Mouse (Mus musculus) embryonic facial prominence, embryonic 13.5 days (tissue): ENCODE measurements at regions not wholly inside any gene's neighbourhood (a gene's known extent, or its start where the extent isn't known, plus 50 kb on each side); places are given as distances from the start of the nearest gene placed in this dataset.

Experiments used
- ATAC-seq: fragments of 200-750 bp; cut with Nextera tagmentation; 2 replicates; pipeline ENCODE4 v1.8.0; 2017; ENCODE audit warnings: low read depth; ENCODE audit not compliant: insufficient number of reproducible peaks, insufficient read depth, low FRiP score, low TSS enrichment
- H3K27ac ChIP-seq: fragments of 300-500 bp; sonication (generic); 2 replicates; pipeline ENCODE4 v1.5.1; 2015; ENCODE audit warnings: moderate library complexity, mild to moderate bottlenecking, inconsistent platforms
- H3K27me3 ChIP-seq: fragments of 300-500 bp; sonication (generic); 2 replicates; pipeline ENCODE4 v1.6.1; 2015; ENCODE audit warnings: mild to moderate bottlenecking, inconsistent platforms
- H3K36me3 ChIP-seq: fragments of 300-500 bp; sonication (generic); 2 replicates; pipeline ENCODE4 v1.6.1; 2015; ENCODE audit warnings: mild to moderate bottlenecking, inconsistent platforms
- H3K4me1 ChIP-seq: fragments of 300-500 bp; sonication (generic); 2 replicates; pipeline ENCODE4 v1.6.1; 2015; ENCODE audit warnings: inconsistent platforms
- H3K4me2 ChIP-seq: fragments of 300-500 bp; sonication (generic); 2 replicates; pipeline ENCODE4 v1.6.1; 2015; ENCODE audit warnings: moderate library complexity, mild to moderate bottlenecking, inconsistent platforms
- H3K4me3 ChIP-seq: fragments of 300-500 bp; sonication (generic); 2 replicates; pipeline ENCODE4 v1.5.1; 2015; ENCODE audit warnings: mild to moderate bottlenecking, inconsistent platforms
- H3K9ac ChIP-seq: fragments of 300-500 bp; sonication (generic); 2 replicates; pipeline ENCODE4 v1.6.1; 2015; ENCODE audit warnings: mild to moderate bottlenecking, inconsistent platforms
- H3K9me3 ChIP-seq: fragments of 300-500 bp; sonication (generic); 2 replicates; pipeline ENCODE4 v1.6.1; 2016; ENCODE audit warnings: inconsistent platforms
- WGBS: fragments of 180-500 bp; shearing (Covaris S2); methylation state at CpG from one replicate; pipeline ENCODE4 v1.1.7; 2015; ENCODE audit warnings: mixed read lengths; 5-methylcytosine and 5-hydroxymethylcytosine counted together

GRCm38 (mm10) chr2:51316452-51316851 lies 167.5 kb upstream of the Rnd3 start:
- 73% methylated on average over 8 of the region's 8 CpGs for WGBS
- no peak overlapping the region for H3K9ac ChIP-seq
- H3K4me1 ChIP-seq, result peaks cover 6% of the 10 kb centered on the region; the same call in 1 of the 2 replicates
- H3K36me3 ChIP-seq, result no peaks in the 10 kb centered on the region
- H3K4me2 ChIP-seq, result no peak overlapping the region
- H3K4me3 ChIP-seq, result no peak overlapping the region
- no peak overlapping the region for H3K27ac ChIP-seq
- H3K27me3 ChIP-seq, result no peaks in the 10 kb centered on the region
- no peaks in the 10 kb centered on the region for H3K9me3 ChIP-seq
- no peak for ATAC-seq

DNA sequence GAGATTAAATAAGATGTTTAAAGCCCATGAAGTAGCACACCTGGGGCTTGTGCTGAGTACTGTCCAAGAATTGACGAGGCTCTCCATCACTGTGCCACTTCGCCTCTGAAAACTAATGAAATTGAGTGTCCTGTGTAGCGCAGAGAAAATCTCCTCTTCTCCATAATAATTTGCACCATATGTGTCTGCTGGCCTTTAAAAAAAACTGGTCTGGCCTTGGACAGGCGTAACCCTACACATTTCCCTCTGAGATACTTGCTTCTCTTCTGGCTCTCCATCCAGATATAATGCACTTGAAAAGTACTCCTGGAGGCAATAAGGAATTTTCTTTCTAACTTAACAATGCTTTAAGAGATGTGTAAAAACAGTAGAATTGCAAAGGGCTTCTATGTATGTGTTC lies 164.5 kb upstream of the Rnd3 start:
- 44% methylated on average over 4 of the region's 4 CpGs for WGBS
- no peak for ATAC-seq

GRCm38 (mm10) chr2:51306257-51306656 lies 157.3 kb upstream of the Rnd3 start:
- WGBS, result 97% methylated on average over 1 of the region's 1 CpGs
- H3K9me3 ChIP-seq, result no peaks in the 10 kb centered on the region
- no peak overlapping the region for H3K4me3 ChIP-seq

More for the DNA sequence above, 164.5 kb upstream of the Rnd3 start:
- no peaks in the 10 kb centered on the region for H3K27me3 ChIP-seq
- H3K4me1 ChIP-seq, result peaks cover 12% of the 10 kb centered on the region
- H3K9me3 ChIP-seq, result no peaks in the 10 kb centered on the region
- H3K9ac ChIP-seq, result no peak overlapping the region
- H3K27ac ChIP-seq, result no peak overlapping the region
- H3K4me3 ChIP-seq, result no peak overlapping the region
- no peaks in the 10 kb centered on the region for H3K36me3 ChIP-seq
- H3K4me2 ChIP-seq, result no peak overlapping the region

GRCm38 (mm10) chr2:51305411-51305810 lies 156.5 kb upstream of the Rnd3 start:
- Histone ChIP-seq H3K4me1 (peaks cover 8% of the 10 kb centered on the region), H3K4me3 (no peak overlapping the region), H3K36me3 (no peaks in the 10 kb centered on the region), H3K27me3 (no peaks in the 10 kb centered on the region), H3K4me2 (no peak overlapping the region), H3K27ac (no peak overlapping the region), H3K9ac (no peak overlapping the region), H3K9me3 (no peaks in the 10 kb centered on the region)
- WGBS, result 42% methylated on average over 6 of the region's 6 CpGs
- no peak for ATAC-seq

More at GRCm38 (mm10) chr2:51306257-51306656, 157.3 kb upstream of the Rnd3 start:
- H3K9ac ChIP-seq, result no peak overlapping the region
- H3K27ac ChIP-seq, result no peak overlapping the region
- no peak overlapping the region for H3K4me2 ChIP-seq
- ATAC-seq, result no peak
- no peaks in the 10 kb centered on the region for H3K27me3 ChIP-seq
- peaks cover 8% of the 10 kb centered on the region for H3K4me1 ChIP-seq
- H3K36me3 ChIP-seq, result no peaks in the 10 kb centered on the region

GRCm38 (mm10) chr2:51304694-51305093 lies 155.8 kb upstream of the Rnd3 start:
- H3K27ac ChIP-seq, result no peak overlapping the region
- H3K4me3 ChIP-seq, result no peak overlapping the region
- H3K4me1 ChIP-seq, result peaks cover 8% of the 10 kb centered on the region
- H3K4me2 ChIP-seq, result no peak overlapping the region
- no peaks in the 10 kb centered on the region for H3K36me3 ChIP-seq
- H3K9ac ChIP-seq, result no peak overlapping the region
- no peaks in the 10 kb centered on the region for H3K27me3 ChIP-seq
- H3K9me3 ChIP-seq, result no peaks in the 10 kb centered on the region
- ATAC-seq, result no peak
- 82% methylated on average over 6 of the region's 6 CpGs for WGBS

GRCm38 (mm10) chr2:51290659-51291260 lies 141.8 kb upstream of the Rnd3 start:
- Histone ChIP-seq H3K4me1 (peaks cover 6% of the 10 kb centered on the region), H3K27ac (peak overlapping the region; percentile 19; the same call in 1 of the 2 replicates), H3K9me3 (no peaks in the 10 kb centered on the region), H3K4me3 (no peak overlapping the region), H3K27me3 (no peaks in the 10 kb centered on the region), H3K4me2 (no peak overlapping the region), H3K9ac (no peak overlapping the region), H3K36me3 (no peaks in the 10 kb centered on the region)
- 45% methylated on average over 5 of the region's 5 CpGs for WGBS
- ATAC-seq, result no peak

DNA sequence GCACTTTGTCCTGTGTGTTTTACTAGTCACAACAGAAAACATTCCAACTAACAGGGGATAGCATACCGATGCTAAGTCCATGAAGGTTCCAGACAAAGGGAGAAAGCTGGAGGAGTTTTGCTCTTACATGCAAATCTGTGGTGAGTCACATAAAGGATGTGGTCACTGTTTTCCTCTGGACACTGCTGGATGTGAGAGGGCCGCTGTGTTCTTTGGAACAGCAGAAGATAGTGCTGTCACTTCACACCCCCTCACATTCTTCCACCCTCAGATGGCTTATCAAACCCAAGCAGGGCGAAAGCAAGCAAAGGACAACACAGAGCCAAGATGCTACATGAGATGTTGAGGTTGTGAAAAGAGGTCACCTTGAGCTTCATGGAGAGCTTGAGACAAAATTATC lies 139.8 kb upstream of the Rnd3 start:
- Histone ChIP-seq H3K27me3 (no peaks in the 10 kb centered on the region), H3K9me3 (no peaks in the 10 kb centered on the region), H3K9ac (no peak overlapping the region), H3K27ac (no peak overlapping the region), H3K4me3 (no peak overlapping the region), H3K36me3 (no peaks in the 10 kb centered on the region), H3K4me1 (peaks cover 16% of the 10 kb centered on the region), H3K4me2 (no peak overlapping the region)
- WGBS, result 89% methylated on average over 3 of the region's 3 CpGs
- no peak for ATAC-seq

GRCm38 (mm10) chr2:51285632-51286031 lies 136.7 kb upstream of the Rnd3 start:
- ATAC-seq, result no peak
- Histone ChIP-seq H3K4me3 (no peak overlapping the region), H3K9ac (no peak overlapping the region), H3K9me3 (no peaks in the 10 kb centered on the region), H3K27ac (no peak overlapping the region), H3K4me2 (no peak overlapping the region), H3K4me1 (peaks cover 20% of the 10 kb centered on the region), H3K36me3 (no peaks in the 10 kb centered on the region), H3K27me3 (no peaks in the 10 kb centered on the region)
- WGBS, result 40% methylated on average over 1 of the region's 1 CpGs

DNA sequence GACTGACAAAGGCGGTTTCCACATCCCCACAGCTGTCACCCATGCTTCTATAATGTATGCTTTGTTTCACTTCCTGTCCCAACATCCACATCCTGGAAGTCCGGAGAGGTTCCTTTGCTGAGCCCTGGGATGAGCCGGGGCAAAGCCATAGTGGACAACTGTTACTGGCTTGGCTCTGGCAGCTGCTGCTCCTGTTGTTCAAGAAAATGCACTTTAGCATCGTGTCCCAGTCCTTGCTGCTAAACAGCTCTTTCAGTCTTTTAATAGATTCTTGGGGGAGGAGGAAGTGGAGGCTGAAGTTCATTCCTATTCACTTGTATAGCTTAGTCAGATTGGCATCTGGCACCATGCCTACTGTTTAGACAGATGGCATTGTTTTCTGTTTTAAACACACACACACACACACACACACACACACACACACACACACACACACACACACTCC lies 135.9 kb upstream of the Rnd3 start:
- Histone ChIP-seq H3K36me3 (no peaks in the 10 kb centered on the region), H3K4me2 (no peak overlapping the region), H3K27ac (no peak overlapping the region), H3K9me3 (no peaks in the 10 kb centered on the region), H3K27me3 (no peaks in the 10 kb centered on the region), H3K4me1 (peaks cover 17% of the 10 kb centered on the region), H3K9ac (no peak overlapping the region), H3K4me3 (no peak overlapping the region)
- 32% methylated on average over 4 of the region's 4 CpGs for WGBS
- ATAC-seq, result no peak

- H3K4me3 ChIP-seq, result no peak overlapping the region
- H3K9ac ChIP-seq, result no peak overlapping the region
- H3K36me3 ChIP-seq, result no peaks in the 10 kb centered on the region
- 52% methylated on average over 5 of the region's 5 CpGs for WGBS
- H3K4me1 ChIP-seq, result peaks cover 21% of the 10 kb centered on the region
- H3K9me3 ChIP-seq, result no peaks in the 10 kb centered on the region
- no peak overlapping the region for H3K4me2 ChIP-seq
- no peak for ATAC-seq
- peak overlapping the region; percentile 51; the same call in 1 of the 2 replicates for H3K27ac ChIP-seq
- no peaks in the 10 kb centered on the region for H3K27me3 ChIP-seq
These were observed 130.6 kb upstream of the Rnd3 start for GRCm38 (mm10) chr2:51279396-51280045.

DNA sequence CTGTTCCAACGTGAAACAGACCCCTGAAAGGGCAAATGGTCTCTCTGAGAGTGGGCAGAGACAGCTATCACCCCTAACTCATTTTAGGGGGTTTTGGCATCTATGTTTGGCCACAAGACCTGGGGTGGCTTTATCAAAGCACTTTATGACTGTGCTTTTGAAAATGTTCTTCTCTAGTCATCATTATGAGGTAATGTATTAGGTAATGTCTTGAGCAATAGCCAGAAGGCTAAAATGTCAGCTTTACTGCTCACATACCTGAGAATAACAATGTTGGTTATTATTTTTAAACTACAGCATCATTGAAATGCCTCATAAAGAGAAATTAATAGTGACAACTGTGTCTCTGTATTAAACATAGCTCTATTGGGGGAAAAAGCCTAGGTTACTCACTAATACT lies 129.9 kb upstream of the Rnd3 start:
- H3K4me2 ChIP-seq, result no peak overlapping the region
- H3K9ac ChIP-seq, result no peak overlapping the region
- no peaks in the 10 kb centered on the region for H3K9me3 ChIP-seq
- no peak overlapping the region for H3K27ac ChIP-seq
- no peaks in the 10 kb centered on the region for H3K36me3 ChIP-seq
- no peak overlapping the region for H3K4me3 ChIP-seq
- no peaks in the 10 kb centered on the region for H3K27me3 ChIP-seq
- no peak for ATAC-seq
- H3K4me1 ChIP-seq, result peaks cover 21% of the 10 kb centered on the region
- 65% methylated on average over 1 of the region's 1 CpGs for WGBS

DNA sequence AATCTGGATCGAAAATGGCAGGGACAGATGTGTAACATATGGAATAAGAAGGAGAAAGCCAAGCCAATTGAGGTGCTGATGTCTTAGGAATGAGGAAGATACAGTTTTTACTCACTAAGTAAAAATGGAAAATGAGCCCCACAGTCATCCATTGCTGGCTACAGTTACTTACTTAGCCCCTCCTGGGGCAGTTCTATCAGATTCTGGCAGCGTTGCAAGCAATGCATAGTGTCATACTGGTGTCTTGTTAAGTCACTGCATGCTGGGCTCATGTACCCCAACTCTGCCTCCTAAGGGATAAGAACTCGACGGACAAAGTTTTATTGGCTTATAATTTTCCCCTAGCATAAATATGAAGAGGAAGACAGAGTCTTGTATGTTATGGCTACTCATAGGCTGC lies 129.4 kb upstream of the Rnd3 start:
- Histone ChIP-seq H3K27ac (no peak overlapping the region), H3K27me3 (no peaks in the 10 kb centered on the region)

More for the DNA sequence above, 129.4 kb upstream of the Rnd3 start:
- no peaks in the 10 kb centered on the region for H3K9me3 ChIP-seq
- no peak overlapping the region for H3K4me3 ChIP-seq
- no peak for ATAC-seq
- no peak overlapping the region for H3K9ac ChIP-seq
- peaks cover 17% of the 10 kb centered on the region for H3K4me1 ChIP-seq
- H3K36me3 ChIP-seq, result no peaks in the 10 kb centered on the region
- WGBS, result 76% methylated on average over 4 of the region's 4 CpGs
- H3K4me2 ChIP-seq, result no peak overlapping the region
